Mouse (Mus musculus) c-Kit-positive CD71-positive TER-119-positive erythroid progenitor cells, embryonic 14.5 days (primary cell): Measurements from ENCODE around the gene Fam83d.

Experiments used
- DNase-seq: peaks from one replicate; pipeline ENCODE4 v3.0.0-alpha.2; 2013; ENCODE audit warnings: low spot score

Fam83d gene

DNA sequence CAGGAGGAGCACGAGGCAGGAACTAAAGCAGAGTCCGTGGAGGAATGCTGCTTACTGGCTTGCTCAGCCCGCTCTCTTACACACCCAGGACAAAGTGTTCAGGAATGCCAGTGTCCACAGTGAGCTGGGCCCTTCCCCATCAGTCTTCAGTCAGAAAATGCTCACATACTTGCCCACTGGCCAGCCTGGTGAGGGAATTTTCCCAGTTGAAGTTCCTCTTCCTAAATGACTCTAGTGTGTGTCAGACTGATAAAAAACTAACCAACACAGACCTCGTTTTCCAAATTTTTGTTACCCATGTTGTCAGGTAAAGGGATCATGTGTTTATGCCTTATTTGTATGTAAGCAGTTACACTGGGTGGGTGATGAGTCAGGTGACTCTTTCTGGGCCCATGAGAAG is 48.3 kb downstream of the Fam83d start:
- no peak for DNase-seq

DNA sequence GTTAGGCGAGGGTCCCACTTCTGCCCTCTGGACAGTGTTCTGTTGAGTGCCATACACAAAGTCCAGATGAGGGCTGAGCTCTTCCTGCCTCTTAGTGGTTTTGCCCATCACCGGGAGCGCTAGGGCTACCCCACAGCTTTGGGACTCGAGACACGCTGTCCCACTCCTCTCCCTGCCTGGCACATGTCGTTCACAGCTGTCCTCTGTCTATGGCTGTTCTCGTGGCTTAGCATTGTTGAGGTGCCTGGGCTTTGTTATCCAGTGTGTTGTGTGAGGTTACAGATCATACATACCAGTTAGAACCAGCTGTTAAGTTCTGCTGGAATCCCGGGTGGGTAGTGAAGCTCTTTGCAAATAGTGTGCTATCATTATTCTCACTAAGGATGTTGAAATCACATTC is 49.8 kb downstream of the Fam83d start:
- DNase-seq = no peak

DNA sequence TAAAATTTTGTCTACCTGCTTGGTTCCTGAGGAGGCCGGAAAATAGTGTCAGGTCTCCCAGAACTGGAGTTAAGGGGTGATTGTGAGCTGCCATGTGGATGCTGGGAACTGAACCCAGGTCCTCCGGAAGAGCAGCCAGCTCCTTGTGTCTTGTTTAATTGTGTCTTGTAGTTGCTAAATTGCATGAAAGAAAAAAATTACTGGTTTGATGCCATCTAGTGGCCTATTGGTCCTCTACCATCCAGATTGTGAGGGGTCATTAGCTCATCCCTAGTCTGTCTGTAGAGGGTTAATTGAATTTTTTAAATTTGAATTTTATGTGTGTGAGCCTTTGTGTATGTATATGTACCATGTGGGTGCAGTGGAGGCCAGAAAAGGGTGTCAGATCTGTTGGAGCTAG is 60.2 kb downstream of the Fam83d start:
- no peak for DNase-seq

DNA sequence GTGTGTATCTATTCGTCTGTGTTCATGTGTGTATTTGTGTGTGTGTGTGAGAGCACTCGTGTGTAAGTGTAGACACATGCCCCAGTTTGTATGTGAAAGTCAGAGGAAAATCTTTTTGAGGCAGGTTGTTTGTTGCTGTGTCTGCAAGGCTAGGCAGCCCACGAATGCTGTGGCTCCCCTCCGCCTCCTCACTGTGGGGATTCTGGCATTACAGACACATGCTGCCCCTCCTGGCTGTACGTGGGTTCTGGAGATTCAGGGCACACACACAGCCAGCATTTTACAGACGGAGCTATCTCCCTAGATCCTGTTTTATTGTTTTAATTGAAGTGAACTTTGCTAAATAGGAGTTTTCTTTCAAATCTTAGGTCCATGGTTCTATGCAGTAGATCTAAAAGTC is 61.9 kb downstream of the Fam83d start:
- no peak for DNase-seq

DNA sequence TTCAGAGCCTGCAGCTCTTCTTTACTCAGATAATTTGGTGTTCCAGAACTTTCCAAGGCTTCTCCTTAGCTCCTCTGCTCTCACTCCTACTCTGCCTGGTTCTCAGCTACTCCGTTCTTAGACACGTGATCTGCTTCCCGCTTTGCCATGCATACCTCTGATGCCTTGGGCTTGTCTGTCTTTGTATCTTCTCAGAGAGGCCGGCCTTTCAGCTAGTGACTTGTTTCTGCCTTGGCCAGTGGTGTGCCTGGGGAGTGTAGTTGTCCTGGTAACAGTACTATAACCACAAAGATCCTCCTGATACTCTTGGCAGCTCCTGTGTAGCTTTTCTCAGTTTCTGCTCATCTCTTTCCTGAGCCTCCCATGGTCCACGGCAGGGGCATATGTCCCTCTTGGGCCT is 65.3 kb downstream of the Fam83d start:
- DNase-seq = no peak

DNA sequence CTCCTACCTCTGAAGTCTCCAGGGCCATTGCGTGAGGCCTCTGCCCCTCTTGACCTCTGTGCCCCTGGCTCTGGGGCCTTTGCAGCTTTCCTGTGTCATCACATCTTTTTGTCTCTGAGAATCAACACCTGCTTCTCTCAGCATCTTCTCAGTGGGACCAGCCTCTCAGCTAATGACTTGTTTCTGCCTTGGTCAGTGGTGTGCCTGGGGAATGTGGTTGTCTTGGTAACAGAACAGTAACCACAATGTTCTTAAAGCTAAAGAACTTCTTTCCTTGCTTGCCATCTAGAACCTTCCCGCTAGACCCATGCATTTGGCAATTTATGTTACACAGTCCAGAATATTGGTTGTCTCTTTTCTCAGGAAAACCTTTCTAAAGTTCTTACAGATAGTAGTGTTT is 65.8 kb downstream of the Fam83d start:
- no peak for DNase-seq
